Mouse (Mus musculus): ENCODE results near the gene Cpox. TPM values are rescaled to one million over a fixed set of nuclear protein-coding genes. Genes with fewer than 3 reads are reported as not detected.

Gene Cpox
- polyA plus RNA-seq, 1 experiment = 33.2 TPM

DNA sequence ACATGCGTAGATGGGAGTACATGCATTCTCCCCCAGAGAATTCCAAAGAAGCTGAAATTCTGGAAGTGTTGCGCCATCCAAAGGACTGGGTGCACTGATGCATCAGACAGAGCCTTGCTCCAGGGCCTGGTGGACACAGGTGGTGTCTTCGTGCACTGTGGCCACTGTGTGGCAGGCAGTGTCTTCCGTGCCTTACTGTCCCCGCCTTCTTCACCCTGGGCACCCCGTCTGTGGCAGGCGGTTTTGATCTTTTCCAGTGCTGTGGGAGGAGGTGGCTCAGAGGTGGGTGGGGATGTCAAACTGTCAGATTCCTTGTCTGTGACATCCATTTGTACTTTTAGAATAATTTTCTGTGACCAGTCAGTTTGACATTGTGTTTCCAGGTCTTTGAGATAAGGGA is 8.6 kb downstream of the Cpox start:
- H3K27ac ChIP-seq (ENCODE audit: insufficient read depth, low read length) = no peak overlapping the region
- no peaks in the 10 kb centered on the region for H3K4me1 ChIP-seq (ENCODE audit: control insufficient read depth, insufficient read depth, low read length)
- TF ChIP-seq CTCF (IDR thresholded peaks at IDR 0.05; ENCODE audit: borderline replicate concordance, insufficient read depth, low read length) (peak; percentile 4; the same call in 1 of the 2 replicates), POLR2A (IDR thresholded peaks at IDR 0.05; ENCODE audit: low read depth, low read length) (no peak)
- H3K4me3 ChIP-seq (ENCODE audit: insufficient read depth, low read length) = no peak overlapping the region

DNA sequence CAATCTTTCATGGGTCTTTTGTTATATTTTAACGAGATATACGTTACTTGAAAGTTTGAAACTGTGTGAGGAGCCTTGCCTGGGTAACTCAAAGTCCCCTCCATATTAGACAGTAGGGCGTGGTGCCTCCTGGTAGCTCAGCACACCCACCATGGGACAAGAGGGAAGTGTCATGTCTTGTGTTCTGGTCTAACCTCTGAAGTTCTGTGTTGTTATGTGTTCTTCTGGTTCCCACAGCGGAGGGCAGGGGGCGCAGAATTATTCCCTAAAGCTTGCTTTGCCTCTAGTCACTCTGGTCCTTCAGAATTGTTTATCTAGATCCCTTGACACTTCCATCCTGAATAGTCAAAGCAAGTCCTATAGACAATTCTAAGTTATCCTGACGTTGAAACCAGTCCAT is 12.0 kb downstream of the Cpox start:
- Histone ChIP-seq H3K4me1 (ENCODE audit: control insufficient read depth, insufficient read depth, low read length) (no peaks in the 10 kb centered on the region), H3K27ac (ENCODE audit: insufficient read depth, low read length) (no peak overlapping the region), H3K4me3 (ENCODE audit: insufficient read depth, low read length) (no peak overlapping the region)
- no peak for TF ChIP-seq POLR2A (IDR thresholded peaks at IDR 0.05; ENCODE audit: low read depth, low read length)
- no peak for TF ChIP-seq CTCF (IDR thresholded peaks at IDR 0.05; ENCODE audit: borderline replicate concordance, insufficient read depth, low read length)

DNA sequence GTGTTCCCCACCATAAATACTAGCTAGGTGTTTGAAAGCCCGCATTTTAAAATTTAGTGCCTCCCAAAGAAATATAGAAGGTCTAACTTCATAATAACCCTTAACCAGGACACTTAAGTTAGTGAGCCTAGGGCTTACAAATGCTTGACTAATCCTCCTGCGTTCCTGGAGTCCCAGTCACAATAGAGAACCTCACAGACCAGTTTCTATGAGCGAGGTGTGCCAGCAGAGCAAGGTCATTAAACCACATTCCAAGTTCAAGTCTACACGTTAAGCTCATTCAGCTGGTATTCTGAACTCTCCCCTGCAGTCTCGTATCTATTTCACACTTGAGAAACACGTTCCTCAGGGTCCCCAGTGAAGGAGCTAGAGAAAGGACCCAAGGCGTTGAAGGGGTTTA is 12.8 kb downstream of the Cpox start:
- Histone ChIP-seq H3K27ac (ENCODE audit: insufficient read depth, low read length) (no peak overlapping the region), H3K4me3 (ENCODE audit: insufficient read depth, low read length) (no peak overlapping the region), H3K4me1 (ENCODE audit: control insufficient read depth, insufficient read depth, low read length) (no peaks in the 10 kb centered on the region)
- no peak for TF ChIP-seq CTCF (IDR thresholded peaks at IDR 0.05; ENCODE audit: borderline replicate concordance, insufficient read depth, low read length)

DNA sequence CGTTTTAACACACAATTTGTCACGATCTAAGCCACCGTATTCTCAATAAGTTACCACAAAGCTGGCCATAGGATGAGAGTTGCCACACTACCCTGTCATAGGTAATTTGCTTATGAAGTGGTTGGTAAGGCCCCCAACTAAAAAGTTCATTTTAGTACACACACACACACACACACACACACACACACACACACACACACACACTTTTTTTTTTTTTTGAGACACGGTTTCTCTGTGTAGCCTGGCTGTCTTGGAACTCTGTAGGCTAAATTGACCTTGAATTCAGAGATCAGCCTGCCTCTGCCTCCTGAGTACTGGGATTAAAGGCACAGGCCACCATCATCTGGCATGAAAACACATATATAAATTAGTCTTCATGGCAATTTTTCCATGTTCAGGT is 13.8 kb downstream of the Cpox start:
- Histone ChIP-seq H3K4me1 (ENCODE audit: control insufficient read depth, insufficient read depth, low read length) (no peaks in the 10 kb centered on the region), H3K27ac (ENCODE audit: insufficient read depth, low read length) (no peak overlapping the region), H3K4me3 (ENCODE audit: insufficient read depth, low read length) (no peak overlapping the region)
- TF ChIP-seq POLR2A (IDR thresholded peaks at IDR 0.05; ENCODE audit: low read depth, low read length) (no peak), CTCF (IDR thresholded peaks at IDR 0.05; ENCODE audit: borderline replicate concordance, insufficient read depth, low read length) (no peak)

GRCm38 (mm10) chr16:58684537-58684936 is 14.4 kb downstream of the Cpox start:
- TF ChIP-seq POLR2A (IDR thresholded peaks at IDR 0.05; ENCODE audit: low read depth, low read length) = no peak
- no peak for TF ChIP-seq CTCF (IDR thresholded peaks at IDR 0.05; ENCODE audit: borderline replicate concordance, insufficient read depth, low read length)
- no peaks in the 10 kb centered on the region for H3K4me1 ChIP-seq (ENCODE audit: control insufficient read depth, insufficient read depth, low read length)
- H3K27ac ChIP-seq (ENCODE audit: insufficient read depth, low read length) = no peak overlapping the region
- H3K4me3 ChIP-seq (ENCODE audit: insufficient read depth, low read length) = no peak overlapping the region

GRCm38 (mm10) chr16:58685548-58686537 is 15.8 kb downstream of the Cpox start:
- TF ChIP-seq POLR2A (IDR thresholded peaks at IDR 0.05; ENCODE audit: low read depth, low read length) (no peak), CTCF (IDR thresholded peaks at IDR 0.05; ENCODE audit: borderline replicate concordance, insufficient read depth, low read length) (no peak)

DNA sequence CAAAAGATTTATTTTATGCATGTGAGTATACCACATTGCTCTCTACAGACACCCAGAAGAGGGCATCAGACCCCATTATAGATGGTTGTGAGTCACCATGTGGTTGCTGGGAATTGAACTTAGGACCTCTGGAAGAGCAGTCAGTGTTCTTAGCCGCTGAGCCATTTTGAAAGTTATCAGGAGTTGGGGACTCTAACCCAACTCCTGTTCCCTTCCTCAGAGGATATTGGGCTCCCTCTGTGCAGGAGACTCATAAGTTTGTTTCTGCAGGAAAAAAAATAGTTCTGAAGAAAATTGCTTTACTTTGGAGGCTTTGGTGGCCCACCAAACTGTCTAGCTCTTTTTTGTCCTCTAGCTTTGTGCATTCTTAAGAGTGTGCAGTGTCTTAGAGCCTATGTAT is 18.4 kb downstream of the Cpox start:
- no peak overlapping the region for H3K27ac ChIP-seq (ENCODE audit: insufficient read depth, low read length)
- no peak overlapping the region for H3K4me3 ChIP-seq (ENCODE audit: insufficient read depth, low read length)
- H3K4me1 ChIP-seq (ENCODE audit: control insufficient read depth, insufficient read depth, low read length) = no peaks in the 10 kb centered on the region
- TF ChIP-seq POLR2A (IDR thresholded peaks at IDR 0.05; ENCODE audit: low read depth, low read length) (no peak), CTCF (IDR thresholded peaks at IDR 0.05; ENCODE audit: borderline replicate concordance, insufficient read depth, low read length) (no peak)

More at GRCm38 (mm10) chr16:58685548-58686537, 15.8 kb downstream of the Cpox start:
- Histone ChIP-seq H3K4me3 (ENCODE audit: insufficient read depth, low read length) (no peak overlapping the region), H3K27ac (ENCODE audit: insufficient read depth, low read length) (no peak overlapping the region), H3K4me1 (ENCODE audit: control insufficient read depth, insufficient read depth, low read length) (no peaks in the 10 kb centered on the region)

GRCm38 (mm10) chr16:58689555-58690169 is 19.6 kb downstream of the Cpox start:
- Histone ChIP-seq H3K4me3 (ENCODE audit: insufficient read depth, low read length) (no peak overlapping the region), H3K4me1 (ENCODE audit: control insufficient read depth, insufficient read depth, low read length) (no peaks in the 10 kb centered on the region), H3K27ac (ENCODE audit: insufficient read depth, low read length) (no peak overlapping the region)
- no peak for TF ChIP-seq POLR2A (IDR thresholded peaks at IDR 0.05; ENCODE audit: low read depth, low read length)
- TF ChIP-seq CTCF (IDR thresholded peaks at IDR 0.05; ENCODE audit: borderline replicate concordance, insufficient read depth, low read length) = no peak

- H3K4me1 ChIP-seq (ENCODE audit: control insufficient read depth, insufficient read depth, low read length) = no peaks in the 10 kb centered on the region
- no peak overlapping the region for H3K27ac ChIP-seq (ENCODE audit: insufficient read depth, low read length)
- H3K4me3 ChIP-seq (ENCODE audit: insufficient read depth, low read length) = no peak overlapping the region
- no peak for TF ChIP-seq POLR2A (IDR thresholded peaks at IDR 0.05; ENCODE audit: low read depth, low read length)
- TF ChIP-seq CTCF (IDR thresholded peaks at IDR 0.05; ENCODE audit: borderline replicate concordance, insufficient read depth, low read length) = no peak
Measured at GRCm38 (mm10) chr16:58690322-58690732, 20.2 kb downstream of the Cpox start.

GRCm38 (mm10) chr16:58694091-58694490 is 24.0 kb downstream of the Cpox start:
- no peak overlapping the region for H3K27ac ChIP-seq (ENCODE audit: insufficient read depth, low read length)
- H3K4me3 ChIP-seq (ENCODE audit: insufficient read depth, low read length) = no peak overlapping the region
- H3K4me1 ChIP-seq (ENCODE audit: control insufficient read depth, insufficient read depth, low read length) = no peaks in the 10 kb centered on the region
- TF ChIP-seq POLR2A (IDR thresholded peaks at IDR 0.05; ENCODE audit: low read depth, low read length) (no peak), CTCF (IDR thresholded peaks at IDR 0.05; ENCODE audit: borderline replicate concordance, insufficient read depth, low read length) (no peak)
